Mouse (Mus musculus) testis, postnatal 10 days (tissue): ENCODE measurements at regions not wholly inside any gene's neighbourhood (a gene's known extent, or its start where the extent isn't known, plus 50 kb on each side); places are given as distances from the start of the nearest gene placed in this dataset.

Experiments used
- DNase-seq: peaks from one replicate; pipeline ENCODE4 v3.0.0; 2021; ENCODE audit warnings: low spot score

DNA sequence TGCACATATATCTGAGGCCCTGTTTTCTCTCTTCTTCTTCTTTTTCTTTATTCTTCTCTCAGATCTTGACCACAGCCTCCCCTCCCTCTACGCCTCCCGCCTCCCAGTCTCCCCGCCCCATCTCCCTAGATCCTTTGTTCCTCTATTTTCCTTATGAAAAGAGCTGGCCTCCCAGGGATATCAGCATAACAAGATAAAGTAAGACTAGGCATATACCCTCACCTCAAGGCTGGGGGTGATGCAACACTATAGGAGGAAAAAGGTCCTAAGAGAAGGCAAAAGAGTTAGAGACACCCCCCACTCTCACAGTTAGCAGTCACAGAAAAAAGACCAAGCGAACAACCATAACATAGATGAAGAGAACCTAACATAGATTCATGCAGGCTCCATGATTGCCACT is 57.5 kb upstream of the Pgrmc2 start:
- DNase-seq, result no peak

DNA sequence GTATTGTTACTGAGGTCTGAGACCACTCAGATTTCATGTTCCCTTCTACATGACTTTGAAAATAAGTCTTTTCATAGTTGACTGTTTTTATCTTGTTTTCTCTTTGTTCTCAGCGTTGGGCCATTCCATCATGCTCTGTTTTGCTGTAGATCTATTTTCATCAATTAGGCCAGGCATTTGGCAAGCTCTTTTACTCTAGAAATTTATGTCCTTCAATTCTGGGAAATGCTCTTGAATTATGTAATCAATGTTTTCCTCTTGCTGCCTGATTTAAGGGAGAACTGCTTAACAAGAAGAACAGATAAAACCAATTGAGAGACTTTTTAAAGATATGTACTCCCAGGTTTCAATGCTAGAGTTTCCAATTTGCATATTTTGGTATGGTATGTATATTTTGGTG is 55.1 kb upstream of the Pgrmc2 start:
- DNase-seq, result no peak

DNA sequence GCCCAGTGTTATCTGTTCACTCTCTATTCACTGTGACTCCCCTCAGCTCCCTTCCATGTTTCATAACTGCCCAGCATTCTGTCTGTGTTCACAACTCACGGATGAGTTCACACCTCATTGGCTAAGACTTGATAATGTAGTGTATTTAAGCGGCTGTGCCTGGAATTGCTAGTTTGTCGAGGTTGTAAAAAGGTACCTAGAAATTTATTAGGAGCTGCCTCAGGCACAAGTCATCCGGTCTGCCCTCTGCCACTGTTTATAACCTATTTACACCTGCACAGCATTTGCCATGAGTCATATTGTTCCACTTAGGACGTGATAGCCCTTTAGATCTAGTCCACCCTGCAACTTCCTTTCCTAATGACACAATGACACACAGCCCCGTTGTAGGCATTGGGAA is 50.0 kb upstream of the Pgrmc2 start:
- no peak for DNase-seq
